Mouse (Mus musculus) T-helper 2 cell (primary cell): ENCODE data around the gene P3h4.

Experiments
- in situ Hi-C: fragments of 300-600 bp; cut with MboI, MseI; formaldehyde crosslinking; loops from one replicate; pipeline ENCODE4 v1.15.1; 2025; ENCODE audit warnings: high pct_unique_total_duplicates

P3h4 gene

GRCm38 (mm10) chr11:100362209-100362978 lies 52.2 kb downstream of the P3h4 start:
- in situ Hi-C loops = loop anchor here (5.0 kb wide), 1 partner anchor 120 kb away; no protein-coding TSS in a partner anchor

GRCm38 (mm10) chr11:100361059-100361458 lies 53.6 kb downstream of the P3h4 start:
- in situ Hi-C loops = loop anchor here (5.0 kb wide), 1 partner anchor 121 kb away; no protein-coding TSS in a partner anchor

DNA sequence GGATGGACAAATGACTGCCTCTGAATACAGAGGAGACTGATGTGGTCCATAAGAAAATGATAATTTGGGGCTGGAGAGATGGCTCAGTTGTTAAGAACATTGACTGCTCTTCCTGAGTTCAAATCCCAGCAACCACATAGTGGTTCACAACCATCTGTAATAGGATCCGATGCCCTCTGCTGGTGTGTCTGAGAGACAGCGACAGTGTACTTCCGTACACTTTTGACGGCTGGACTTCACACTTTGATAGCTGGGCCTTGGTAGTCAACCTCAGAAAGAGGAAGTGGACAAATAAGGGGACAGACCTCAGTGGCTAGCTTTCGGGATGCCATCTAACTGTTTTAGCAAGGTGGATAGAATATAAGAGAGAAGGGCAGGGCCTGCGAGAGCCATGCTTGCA lies 54.5 kb downstream of the P3h4 start:
- in situ Hi-C loops = loop anchor here (5.0 kb wide), 1 partner anchor 122 kb away; no protein-coding TSS in a partner anchor
